Mouse (Mus musculus) bone marrow macrophage, adult 2 months (primary cell): ENCODE measurements around the gene Tap1.

Experiments
- CTCF ChIP-seq: IDR thresholded peaks from 2 replicates; pipeline ENCODE4 v1.5.1; 2012; ENCODE audit warnings: low read depth, mild to moderate bottlenecking, low read length, moderate library complexity
- POLR2A ChIP-seq: IDR thresholded peaks from 2 replicates; pipeline ENCODE4 v1.6.1; 2012; ENCODE audit warnings: mild to moderate bottlenecking, low read depth, low read length, borderline replicate concordance

DNA sequence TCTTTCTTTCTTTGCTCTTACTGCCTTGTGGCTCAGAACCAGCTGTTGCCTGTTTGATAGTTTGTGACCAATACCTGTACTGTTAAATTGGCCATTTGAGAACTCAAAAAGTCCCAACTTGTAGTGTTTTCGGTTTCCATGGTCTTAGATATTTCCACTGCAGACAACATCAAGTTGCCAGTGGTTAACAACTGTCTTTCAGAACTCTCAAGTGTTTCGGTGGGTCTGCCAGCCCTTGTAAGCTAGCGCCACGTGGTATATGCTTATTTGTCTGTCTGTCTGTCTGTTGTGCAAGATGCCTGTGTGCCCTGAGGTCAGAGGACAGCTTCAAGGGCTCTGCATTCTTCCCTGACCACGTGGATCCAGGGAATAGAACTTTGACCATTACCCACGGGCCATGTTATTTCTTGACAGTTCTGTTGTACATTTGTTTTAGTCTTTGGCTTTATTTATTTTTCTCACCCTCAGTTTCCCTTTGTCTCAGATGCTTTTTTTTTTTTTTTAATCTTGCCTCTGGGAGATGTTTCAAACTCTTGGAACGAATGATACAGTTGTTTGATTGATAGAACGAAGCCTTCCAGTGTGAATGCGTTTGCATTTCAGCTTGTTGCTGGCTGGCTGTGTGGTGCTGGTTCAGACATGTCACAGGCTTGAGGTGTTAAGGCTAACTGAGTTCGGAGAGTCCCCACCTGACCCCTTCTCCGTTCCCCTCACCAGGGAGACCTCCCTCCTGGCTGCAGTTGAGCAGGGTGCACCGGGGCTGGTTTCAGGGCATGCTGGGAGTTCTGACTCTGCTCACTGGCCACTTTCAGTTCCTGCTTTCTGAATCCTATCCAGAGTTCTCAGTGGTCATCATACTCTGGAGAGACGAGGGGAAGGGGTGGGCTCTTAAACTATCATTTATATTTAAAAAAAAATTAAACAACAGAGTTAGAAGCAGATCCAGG, 7.2 kb upstream of the Tap1 start:
- no peak for TF ChIP-seq POLR2A
- TF ChIP-seq CTCF, result no peak
